Mouse (Mus musculus) olfactory bulb, adult 2 months (tissue): ENCODE data around the gene Ms4a1.

Source experiments
- CTCF ChIP-seq: fragments of 200-500 bp; IDR thresholded peaks from 2 replicates; pipeline ENCODE4 v1.5.1; 2012; ENCODE audit warnings: low read depth, mild to moderate bottlenecking, low read length, moderate library complexity; ENCODE audit not compliant: insufficient read depth
- POLR2A ChIP-seq: fragments of 200-500 bp; IDR thresholded peaks from 2 replicates; pipeline ENCODE4 v1.6.1; 2012; ENCODE audit warnings: mild to moderate bottlenecking, low read depth, low read length, moderate library complexity; ENCODE audit not compliant: insufficient read depth

DNA sequence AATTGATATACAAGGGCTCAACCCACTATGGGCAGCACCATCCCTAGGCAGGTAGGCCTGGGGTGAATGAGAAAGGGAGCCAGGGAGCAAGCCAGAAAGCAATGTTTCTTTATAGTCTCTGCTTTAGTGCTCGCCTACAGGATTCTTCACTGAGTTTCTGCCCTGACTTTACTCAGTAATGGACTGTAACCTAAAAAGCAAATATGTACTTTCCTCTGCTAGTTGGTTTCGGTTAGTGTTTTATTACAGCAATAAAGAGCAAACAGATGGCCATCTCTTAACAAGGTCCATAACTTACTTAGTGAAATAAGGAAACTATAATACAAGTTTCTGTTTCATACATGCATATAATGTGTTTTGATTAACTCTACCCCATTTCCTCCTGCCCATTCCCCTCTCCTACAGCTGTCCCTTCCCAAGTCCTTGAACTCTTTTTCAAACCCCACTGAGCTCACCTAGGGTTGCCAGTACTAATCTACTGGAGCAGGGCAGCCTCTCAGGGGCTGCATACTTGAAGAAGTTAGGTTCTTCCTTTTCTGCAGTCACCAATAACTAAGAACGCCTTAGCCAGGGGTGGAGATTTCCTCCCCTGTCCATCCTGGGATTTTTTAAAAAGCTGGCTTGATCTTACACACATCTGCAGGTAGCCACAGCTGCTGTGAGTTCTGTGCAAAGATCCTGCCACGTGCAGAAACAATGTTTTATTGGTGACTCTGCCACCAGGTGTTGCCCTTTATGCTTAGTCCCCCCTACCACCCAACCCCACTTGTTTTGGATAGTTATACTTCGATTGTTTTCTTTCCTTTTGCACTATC, 30.9 kb downstream of the Ms4a1 start:
- TF ChIP-seq CTCF (no peak), POLR2A (no peak)
